Mouse (Mus musculus) heart, postnatal 4 days (tissue): ENCODE measurements around the gene Psmc3. TPM values are rescaled to one million over a fixed set of nuclear protein-coding genes. Genes with fewer than 3 reads are reported as not detected.
"Not testable (repeated sequence)": the region's sequence is repeated elsewhere in the genome, so short reads cannot be mapped to it uniquely, and the experiment has no call there.

Experiments
- DNase-seq: peaks from one replicate; pipeline ENCODE4 v3.0.0; 2021
- total RNA-seq, 2 experiments: library from RNA; stranded (reverse); gene quantifications; 2 replicates each; pipeline ENCODE4 v1.2.3; 2021

Psmc3 gene
- total RNA-seq: 100 to 1,000 TPM; 240 to 248 TPM

DNA sequence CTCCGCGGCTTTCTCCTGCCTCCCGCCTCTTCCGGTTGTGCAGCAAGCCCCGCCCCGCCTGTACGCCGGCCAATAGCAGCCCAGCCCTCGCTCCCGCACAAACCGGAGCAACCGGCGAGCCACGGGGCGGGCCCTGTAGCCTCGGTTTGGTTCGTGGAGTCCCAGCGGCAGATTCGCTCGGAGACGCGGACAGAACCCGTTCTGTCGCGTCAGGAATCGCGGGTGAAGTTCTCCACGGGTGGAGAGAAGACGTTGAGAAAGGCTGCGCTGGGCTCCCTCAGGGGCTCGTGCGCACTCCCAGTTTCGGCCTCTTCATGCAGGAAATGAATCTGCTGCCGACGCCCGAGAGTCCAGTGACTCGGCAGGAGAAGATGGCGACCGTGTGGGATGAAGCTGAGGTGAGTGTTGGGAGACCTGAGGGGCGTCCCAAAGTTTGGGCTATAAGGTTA, at the start of gene Psmc3:
Gene Psmc3 (plus strand): TSS at position 76 of the 449 bp plus-strand sequence.
- DNase-seq: peak; percentile 98

DNA sequence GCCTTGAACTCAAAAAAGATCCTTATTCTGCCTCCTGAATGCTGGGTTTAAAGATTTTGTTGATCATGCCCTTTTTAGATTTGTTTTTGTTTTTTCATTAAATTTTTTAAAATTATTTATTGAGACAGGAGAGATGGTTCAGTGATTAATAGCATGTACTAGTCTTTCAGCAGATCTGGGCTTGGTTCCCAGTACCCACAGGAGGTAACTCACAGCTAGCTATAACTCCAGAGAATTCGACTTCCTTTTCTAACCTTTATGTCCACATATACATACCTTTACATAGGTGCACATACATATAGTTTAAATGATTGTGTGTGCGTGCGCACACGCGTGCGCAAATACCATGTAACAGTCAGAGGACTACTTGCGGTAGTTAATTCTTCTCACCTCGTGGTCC, 45.3 kb upstream of the Psmc3 start:
- no peak for DNase-seq

GRCm38 (mm10) chr2:91013881-91014280, 39.9 kb upstream of the Psmc3 start:
- no peak for DNase-seq

DNA sequence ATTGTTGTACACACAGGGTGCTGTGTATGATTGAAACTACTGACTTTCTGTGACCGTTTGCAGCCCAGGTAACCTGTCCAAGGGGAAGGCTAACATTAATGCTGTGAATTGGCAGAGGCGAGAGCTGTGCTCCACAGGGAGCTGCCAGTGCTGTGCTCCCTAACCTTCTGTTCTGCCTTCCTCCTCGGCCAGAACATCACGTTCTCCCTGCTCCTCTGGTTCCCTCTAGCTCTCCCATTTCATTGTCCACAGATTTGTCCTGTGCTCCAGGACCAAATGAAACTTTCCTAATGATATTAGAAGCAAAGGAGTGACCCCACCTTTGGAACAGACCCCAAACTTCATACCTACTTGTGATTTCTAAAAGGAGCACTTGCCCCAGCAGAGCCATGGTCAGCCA, 38.4 kb upstream of the Psmc3 start:
- no peak for DNase-seq

DNA sequence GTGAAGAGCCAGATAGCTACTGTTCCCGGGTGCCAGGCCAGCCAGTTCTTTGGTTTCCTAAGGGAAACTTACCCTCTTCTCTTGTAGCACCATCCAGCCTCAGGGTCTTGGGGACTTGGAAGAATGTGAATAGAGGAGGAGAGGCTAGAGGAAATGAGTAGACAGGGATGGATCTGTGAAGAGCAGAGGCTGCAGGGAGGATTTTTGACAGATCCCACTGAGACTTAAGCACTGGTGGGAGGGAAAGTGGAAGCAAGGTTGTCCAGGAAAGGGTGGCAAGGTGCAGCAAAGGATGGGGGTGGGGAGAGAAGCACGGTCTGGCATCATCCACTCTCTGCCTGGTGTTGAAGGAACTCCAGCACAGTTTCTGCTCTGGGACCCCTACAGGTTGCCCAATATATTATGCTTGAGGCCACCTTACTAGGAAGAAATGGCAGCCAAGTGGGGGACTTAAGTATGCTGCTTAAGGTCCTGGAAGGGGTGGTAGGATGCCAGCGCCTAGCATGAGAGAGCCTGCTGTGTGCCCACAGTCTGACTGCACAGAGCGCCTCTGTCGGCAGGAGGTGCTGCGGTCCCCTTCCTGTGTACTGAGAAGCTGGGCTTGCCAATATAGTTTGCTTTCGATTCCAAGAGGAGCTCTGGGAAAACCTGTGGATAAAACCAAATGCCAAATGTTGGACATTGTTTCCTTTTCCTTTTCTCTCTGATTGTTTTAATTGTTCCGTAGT, 35.6 kb upstream of the Psmc3 start:
- peak; percentile 45 for DNase-seq

DNA sequence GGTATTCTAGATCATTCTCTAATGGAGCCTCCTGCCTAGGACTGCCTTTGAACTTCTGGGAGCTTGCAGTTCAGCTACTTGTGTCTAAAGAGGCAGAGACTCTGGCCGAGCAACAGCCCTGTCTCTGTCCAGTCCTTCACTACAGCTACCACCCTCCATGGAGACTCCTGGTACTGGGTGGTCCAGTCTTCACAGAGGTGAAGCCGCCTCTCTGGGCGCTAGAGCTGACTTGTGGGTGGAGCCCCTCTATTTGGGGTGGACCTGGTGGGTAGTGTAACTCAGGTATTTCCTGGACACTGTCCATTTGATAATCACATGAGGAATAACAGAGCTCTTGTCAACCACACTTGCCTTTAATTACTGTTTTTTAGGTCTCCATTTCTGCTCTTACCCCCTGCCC, 33.9 kb upstream of the Psmc3 start:
- no peak for DNase-seq

GRCm38 (mm10) chr2:91022266-91022665, 31.5 kb upstream of the Psmc3 start:
- DNase-seq: not testable (repeated sequence)

DNA sequence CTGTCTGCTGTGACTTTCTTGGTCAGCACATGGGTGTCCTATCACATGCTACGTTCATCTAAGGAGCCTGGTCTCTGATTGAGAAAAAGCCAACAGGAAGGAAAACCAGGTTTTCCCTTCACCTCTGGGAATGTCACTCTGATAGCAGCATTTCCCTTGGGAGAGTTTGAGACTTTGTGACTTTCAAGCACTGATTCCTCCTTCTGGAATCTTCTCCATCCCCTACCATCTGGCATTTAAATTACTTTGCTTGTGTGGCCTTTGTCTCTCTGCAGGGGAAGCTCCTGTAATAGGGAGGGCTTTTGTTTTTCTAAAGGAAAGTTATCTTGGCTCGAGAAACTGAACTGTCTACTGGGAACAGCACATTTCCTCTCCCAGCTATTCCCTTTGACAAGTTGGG, 30.7 kb upstream of the Psmc3 start:
- DNase-seq: no peak

DNA sequence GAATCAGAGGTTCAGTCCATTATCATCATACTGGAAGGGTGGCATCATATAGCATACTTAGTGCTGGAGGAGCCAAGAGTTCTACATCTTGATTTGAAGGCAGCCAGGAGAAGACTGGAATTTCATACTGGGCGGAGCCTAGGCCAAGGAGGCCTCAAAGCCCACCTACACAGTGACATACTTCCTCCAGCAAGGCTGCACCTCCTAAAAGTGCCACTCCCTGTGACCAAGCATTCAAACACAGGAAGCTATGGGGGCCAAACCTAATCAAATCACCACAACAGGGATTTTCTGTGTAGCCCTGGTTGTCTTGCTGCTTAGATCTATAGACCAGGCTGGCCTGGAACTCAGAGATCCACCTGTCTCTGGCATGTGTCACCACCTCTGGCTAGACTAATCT, 29.9 kb upstream of the Psmc3 start:
- no peak for DNase-seq

- DNase-seq: no peak
Measured at GRCm38 (mm10) chr2:91025081-91025516, 28.7 kb upstream of the Psmc3 start.

GRCm38 (mm10) chr2:91026491-91026890, 27.3 kb upstream of the Psmc3 start:
- DNase-seq: no peak

DNA sequence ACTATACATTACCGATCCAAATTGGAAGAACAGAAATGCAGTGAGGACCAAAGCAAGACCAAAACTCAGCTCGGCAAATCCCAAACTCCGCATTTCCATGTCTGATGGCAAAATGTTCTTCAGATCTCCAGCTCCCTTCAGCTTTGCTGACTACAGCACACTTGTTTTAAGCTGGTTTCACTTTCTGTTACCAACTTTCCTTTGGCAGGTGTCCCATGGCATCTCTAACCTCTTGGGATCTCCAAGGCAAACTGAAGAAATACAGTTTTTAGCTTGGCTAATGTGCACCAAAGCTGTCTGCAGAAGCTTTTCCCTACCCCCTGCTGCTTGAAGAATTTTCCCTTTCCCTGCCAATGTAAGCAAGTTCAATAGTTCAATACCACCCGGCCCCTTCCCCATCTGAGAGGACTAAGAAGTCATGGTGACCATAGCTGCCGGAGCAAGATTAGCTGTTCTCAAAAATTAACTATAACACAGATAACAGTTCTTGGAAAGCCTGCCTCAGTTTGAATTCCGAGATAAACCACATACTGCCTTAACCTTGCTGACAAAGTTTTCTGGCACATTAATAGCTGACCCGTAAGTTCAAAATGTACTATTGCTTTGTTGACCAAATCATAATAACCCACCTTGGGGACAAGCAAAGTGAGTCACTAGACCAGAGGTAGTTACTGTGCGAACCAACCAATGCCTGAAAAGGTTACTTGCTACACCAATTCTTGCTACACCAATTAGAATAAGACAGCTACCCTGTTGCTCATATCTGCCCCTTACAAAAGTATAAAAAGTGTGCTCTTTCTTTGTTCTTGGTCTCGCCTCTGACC, 26.2 kb upstream of the Psmc3 start:
- DNase-seq: no peak

DNA sequence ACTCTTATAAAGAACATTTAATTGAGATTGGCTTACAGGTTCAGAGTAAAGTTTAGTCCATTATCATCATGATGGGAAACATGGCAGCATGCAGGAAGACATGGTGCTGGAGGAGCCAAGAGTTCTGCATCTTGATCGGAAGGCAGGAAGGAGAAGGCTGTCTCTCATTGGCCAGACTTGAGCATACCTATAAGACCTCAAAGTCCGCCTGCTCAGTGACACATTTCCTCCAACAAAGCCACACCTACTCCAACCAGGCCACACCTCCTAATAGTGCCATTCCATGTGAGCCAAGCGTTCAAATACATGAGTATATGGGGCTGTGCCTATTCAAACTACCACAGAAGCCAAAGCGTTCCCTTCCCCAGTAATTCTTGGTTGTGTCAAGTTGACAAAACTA, 22.6 kb upstream of the Psmc3 start:
- DNase-seq: no peak

DNA sequence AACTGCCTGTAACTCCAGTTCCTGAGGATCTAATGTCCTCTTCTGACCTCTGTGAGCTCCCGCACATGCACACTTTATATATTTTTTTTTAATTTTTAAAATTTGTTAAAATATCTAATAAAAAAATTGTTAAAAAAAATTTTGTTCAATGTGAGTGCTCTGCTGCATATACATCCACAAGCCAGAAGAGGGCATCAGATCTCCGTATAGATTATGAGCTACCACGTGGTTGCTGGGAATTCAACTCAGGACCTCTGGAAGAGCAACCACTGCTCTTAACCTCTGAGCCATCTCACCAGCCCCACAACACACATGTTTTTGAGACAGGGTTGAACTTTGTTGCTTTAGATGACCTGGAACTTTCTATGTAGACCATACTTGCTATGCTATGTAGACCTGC, 20.8 kb upstream of the Psmc3 start:
- no peak for DNase-seq

DNA sequence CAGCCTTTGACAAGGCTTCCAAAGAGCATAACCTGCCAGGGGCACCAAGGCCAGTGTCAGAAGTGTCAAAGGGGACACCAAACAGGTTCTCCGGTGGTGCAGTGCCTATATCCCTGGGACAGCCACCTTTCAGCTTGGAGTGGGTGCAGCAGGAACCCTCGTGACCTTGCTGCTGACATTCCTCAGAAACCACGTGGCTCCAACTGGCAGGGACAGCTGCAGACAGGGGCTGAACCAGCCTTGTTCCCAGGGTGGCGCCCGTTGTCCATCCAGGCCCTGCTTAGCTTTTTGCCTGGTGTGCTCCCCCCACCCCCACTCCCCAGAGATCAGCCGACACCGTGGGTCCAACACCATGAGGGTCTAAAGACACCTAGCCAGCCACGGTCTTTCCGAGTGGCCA, 18.4 kb upstream of the Psmc3 start, which contains the start of gene Rapsn:
Gene Rapsn (plus strand): TSS at position 236 of the 400 bp plus-strand sequence.
- DNase-seq: peak; percentile 68

DNA sequence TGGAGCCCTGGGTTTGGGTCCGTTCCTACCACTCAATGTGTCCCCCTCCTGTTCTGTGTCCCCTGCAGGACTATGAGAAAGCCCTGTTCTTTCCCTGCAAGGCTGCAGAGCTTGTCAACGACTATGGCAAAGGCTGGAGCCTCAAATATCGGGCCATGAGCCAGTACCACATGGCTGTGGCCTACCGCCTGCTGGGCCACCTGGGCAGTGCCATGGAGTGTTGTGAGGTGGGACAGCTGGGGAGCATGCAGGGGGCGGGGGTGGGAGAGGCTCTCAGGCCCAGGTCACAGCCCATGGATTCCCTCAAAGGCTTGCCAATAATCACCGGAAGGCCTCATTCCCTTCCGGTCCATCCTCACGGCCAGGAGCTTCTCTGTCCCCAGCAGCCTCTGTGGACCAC, 12.0 kb upstream of the Psmc3 start:
- no peak for DNase-seq

DNA sequence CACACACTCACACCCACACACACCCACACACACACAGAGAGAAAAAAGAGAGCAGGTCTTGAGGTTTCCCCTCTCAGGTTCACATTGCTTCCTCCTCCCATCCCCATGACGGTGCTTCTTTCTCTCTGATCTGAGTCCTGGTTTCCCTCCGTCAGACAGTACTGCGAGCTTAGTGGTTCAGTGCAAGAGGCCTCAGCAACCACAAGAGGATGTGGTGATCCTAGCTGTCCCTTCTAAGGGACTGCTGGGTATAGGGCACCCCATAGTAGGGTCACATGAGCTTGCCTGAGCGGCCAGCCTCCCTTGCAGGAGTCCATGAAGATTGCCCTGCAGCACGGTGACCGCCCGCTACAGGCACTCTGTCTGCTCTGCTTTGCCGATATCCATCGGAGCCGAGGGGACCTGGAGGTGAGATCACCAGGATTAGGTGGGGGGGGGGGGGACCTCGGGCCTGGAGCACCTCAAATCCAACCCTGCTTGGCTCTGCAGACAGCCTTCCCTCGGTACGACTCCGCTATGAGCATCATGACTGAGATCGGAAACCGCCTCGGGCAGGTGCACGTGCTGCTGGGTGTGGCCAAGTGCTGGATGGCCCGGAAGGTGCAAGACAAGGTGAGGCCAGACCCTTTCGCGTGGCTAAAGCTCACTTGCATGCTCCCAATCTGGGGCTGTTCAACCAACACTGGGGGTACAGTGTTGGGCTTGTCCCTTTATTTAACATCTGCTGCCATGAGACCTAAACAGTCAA, 11.0 kb upstream of the Psmc3 start:
- no peak for DNase-seq

DNA sequence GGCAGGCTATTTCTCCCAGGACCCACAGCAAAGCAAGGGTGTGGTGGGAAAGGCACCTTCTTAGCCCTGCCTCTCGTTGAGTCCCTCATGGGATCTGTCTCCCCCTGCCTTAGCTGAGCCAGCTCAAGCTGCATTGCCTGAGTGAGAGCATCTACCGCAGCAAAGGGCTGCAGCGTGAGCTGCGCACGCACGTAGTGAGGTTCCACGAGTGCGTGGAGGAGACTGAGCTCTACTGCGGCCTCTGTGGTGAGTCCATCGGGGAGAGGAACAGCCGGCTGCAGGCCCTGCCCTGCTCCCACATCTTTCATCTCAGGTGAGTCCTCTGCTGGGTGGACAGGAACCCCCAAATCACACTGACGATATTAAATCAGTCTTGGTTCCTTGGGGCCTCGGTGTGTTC, 9.1 kb upstream of the Psmc3 start:
- no peak for DNase-seq

DNA sequence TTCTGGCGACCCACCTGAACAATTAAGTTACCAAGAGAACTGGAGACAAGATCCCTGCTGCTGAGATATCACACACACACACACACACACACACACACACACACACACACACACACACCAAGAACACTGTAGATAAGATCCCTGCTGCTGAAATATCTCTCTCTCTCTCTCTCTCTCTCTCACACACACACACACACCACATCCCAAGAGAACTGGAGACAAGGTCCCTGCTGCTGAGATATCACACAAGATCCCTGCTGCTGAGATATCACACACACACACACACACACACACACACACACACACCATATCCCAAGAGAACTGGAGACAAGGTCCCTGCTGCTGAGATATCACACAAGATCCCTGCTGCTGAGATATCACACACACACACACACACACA, 8.0 kb upstream of the Psmc3 start:
- not testable (repeated sequence) for DNase-seq

DNA sequence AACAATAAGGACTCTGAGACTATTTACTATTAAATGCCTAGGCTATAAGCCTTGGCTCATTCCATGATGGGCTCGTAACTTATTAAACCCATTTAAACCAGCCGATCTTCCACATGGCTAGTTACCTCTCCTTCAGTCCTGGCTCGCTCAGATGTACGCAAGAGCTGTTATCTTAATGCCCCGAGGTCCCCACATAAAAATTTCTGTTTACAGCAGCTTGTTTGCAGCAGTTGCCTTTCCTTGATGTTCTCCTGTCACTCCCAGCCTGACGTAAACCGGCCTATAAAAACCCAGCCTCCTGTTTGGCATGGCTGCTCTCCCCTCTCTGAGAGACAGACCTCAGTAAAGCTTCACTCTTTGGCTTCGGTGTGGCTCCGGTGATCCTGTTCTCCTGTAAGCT, 6.5 kb upstream of the Psmc3 start:
- DNase-seq: no peak

- DNase-seq: no peak
Measured at GRCm38 (mm10) chr2:91051917-91052316, 1.9 kb upstream of the Psmc3 start.

- DNase-seq: no peak
Measured at GRCm38 (mm10) chr2:91052752-91053151, 1.1 kb upstream of the Psmc3 start.
